Mouse (Mus musculus) layer of hippocampus, postnatal 25 days (tissue): ENCODE measurements around the gene Uox. TPM values are rescaled to one million over a fixed set of nuclear protein-coding genes. Genes with fewer than 3 reads are reported as not detected.

Experiments
- DNase-seq, 2 experiments: peaks; one replicate each; pipeline ENCODE4 v3.0.0; 2022; ENCODE audit warnings: mixed read lengths in 2 of 2, low spot score in 1 of 2; ENCODE audit errors: extremely low spot score in 1 of 2
- total RNA-seq, 2 experiments: library from RNA; stranded (reverse); gene quantifications; 2 replicates each; pipeline ENCODE4 v1.2.3; 2021

Gene Uox
- total RNA-seq, 2 experiments from 2014 or later, result not detected

DNA sequence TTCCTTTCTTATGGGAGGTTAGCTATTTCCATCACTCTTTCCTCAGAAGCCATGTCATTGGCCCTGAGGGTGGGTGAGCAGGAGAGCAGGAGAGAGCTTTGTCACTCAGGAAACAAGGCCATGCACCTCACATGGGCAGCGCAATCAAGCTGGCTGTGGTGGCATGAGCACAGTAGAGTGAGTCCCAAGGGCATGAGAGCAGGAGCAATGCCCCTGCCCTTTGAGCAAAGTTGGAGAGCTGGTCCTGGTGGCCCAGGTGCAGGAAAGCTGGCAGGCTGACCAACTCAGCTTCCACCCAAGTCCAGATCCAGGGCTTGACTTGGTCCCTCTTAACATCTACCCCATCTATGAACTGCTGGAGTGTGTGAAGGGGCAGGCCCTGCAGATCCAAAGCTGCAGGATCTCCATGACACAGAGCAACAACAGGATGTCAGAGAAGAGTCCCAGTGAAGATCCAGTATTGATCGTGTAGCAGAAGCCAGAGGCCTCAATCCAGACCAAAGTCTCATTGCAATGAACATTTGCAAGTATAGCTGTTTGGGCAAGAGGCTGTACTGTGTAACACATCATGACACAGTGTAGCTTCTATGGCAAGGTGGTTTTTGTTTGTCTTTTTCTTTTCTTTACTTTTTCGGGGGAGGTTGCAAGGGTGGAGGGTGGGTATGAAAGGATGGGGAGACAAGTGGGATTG, 10.0 kb downstream of the Uox start:
- no peak for DNase-seq

- DNase-seq, result no peak
These were observed 13.3 kb downstream of the Uox start for GRCm38 (mm10) chr3:146583478-146583877.

GRCm38 (mm10) chr3:146583908-146584307, 13.7 kb downstream of the Uox start:
- DNase-seq, result no peak

- no peak for DNase-seq
These were observed 16.4 kb downstream of the Uox start for GRCm38 (mm10) chr3:146586616-146587015.

DNA sequence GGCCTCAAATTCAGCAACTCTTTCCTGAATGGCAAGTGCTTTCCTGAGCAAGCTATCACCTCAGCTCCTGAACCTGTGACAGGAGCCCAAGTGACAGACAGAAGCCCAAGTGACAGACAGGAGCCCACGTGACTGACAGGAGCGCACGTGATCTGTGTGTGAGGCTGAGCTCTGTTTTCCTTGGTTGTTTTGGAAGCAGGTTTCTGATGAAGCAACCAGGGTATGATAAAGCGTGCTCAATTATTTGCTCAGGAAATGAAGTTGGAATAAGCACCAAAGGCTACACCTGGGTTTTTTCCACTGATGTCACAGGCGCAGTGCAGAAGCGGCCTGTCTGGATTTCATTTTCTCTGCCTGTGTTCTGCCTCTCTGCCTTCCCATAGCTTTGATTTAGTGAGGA, 19.3 kb downstream of the Uox start:
- no peak for DNase-seq

DNA sequence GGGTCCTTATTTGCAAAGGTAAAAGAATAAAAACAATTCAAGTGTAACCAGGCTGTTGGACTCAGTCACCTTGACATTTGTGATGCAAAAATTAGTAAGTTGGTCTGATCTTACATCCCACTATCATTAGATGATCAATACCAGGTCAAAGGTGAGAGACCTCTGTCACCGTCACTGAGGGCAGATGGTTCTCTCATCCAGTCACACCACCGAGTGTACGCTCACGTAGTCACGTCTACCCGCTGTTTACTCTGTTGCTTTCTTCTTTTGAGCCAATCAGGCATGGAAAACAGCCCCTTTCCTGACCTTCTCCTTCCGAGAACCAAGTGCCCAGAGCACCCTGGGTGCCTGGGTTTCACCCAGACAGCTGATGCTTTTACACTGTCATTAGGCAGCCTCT, 20.9 kb downstream of the Uox start:
- no peak for DNase-seq

DNA sequence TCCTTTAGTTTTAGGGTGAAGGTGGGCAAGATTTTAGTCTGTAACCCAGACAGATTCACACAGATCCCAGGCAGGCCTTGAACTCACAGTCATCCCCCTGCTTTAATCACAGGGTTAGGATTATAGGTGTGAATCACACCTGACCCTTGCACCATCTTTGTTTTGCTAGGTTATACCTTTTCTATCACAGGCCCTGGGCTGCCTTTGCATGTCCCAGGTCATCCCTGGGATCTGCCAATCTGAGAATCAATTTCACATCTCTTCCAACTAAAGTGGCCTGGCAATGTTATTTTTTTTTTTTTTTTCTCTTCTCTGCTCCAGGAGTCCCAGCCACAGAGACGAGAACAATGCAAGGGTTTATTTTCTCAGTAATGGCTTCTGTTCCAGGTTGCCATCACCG, 21.4 kb downstream of the Uox start:
- no peak for DNase-seq

- DNase-seq, result no peak
These were observed 25.2 kb downstream of the Uox start for GRCm38 (mm10) chr3:146595440-146595839.

- no peak for DNase-seq
These were observed 26.2 kb downstream of the Uox start for GRCm38 (mm10) chr3:146596387-146596786.

DNA sequence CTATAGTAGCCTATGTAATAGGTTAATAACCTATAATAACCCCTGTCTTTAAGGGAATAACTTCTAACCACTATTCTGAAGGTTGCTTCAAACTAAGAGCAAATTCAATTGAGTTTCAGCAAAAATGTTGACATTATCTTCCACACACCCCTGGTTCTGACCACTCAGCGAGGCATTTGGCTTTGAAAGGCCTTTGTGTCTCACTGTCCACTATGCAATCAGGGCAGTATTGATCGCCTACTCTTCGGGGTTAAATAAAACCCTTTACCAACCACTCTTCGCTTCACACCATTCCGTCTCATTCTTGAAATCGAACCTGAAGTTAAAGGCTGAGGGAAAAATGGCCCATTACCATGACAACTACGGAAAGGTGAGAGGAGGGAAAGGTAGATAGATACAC, 26.6 kb downstream of the Uox start:
- DNase-seq, result no peak

GRCm38 (mm10) chr3:146598411-146598810, 28.2 kb downstream of the Uox start:
- no peak for DNase-seq

DNA sequence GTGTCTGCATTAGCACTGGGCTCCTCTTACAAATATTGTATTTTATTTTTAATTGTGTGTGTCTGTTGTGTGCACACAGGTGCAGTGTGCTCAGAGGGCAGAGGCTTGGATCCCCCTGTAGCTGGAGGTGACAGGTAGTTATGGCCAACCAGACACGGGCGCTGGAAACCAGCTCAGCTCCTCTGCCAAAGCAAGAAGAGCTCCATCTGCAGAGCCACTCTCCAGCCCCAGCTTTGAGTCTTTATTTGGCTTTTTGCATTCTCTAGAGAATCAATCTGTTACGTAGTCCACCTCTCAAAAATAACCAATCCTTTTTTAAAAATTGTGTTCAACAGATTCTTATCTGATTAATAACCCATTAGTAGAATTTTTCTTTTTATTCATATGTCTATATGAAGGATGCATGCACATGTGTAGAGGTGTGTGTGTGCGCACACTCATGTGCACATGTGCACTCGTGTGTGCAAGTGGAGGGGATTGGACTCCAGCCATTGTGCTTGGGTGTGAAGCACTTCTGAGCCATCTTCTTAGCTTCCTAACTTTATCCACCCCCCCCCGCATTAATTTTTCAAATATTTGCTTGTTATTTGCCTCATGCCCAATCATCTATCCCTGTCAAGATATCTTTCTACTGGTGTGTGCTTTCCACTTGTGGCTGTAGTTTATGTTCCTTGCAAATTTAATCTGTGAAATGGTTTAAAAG, 29.1 kb downstream of the Uox start:
- DNase-seq, result no peak

- DNase-seq, result no peak
These were observed 31.0 kb downstream of the Uox start for GRCm38 (mm10) chr3:146601205-146601604.

- DNase-seq, result no peak
These were observed 32.3 kb downstream of the Uox start for GRCm38 (mm10) chr3:146602531-146602930.

- DNase-seq, result no peak
These were observed 34.4 kb downstream of the Uox start for GRCm38 (mm10) chr3:146604647-146605046.

GRCm38 (mm10) chr3:146607368-146607767, 37.1 kb downstream of the Uox start:
- DNase-seq, result no peak

GRCm38 (mm10) chr3:146610322-146610721, 40.1 kb downstream of the Uox start:
- DNase-seq, result no peak

- no peak for DNase-seq
These were observed 41.0 kb downstream of the Uox start for GRCm38 (mm10) chr3:146611261-146611660.

DNA sequence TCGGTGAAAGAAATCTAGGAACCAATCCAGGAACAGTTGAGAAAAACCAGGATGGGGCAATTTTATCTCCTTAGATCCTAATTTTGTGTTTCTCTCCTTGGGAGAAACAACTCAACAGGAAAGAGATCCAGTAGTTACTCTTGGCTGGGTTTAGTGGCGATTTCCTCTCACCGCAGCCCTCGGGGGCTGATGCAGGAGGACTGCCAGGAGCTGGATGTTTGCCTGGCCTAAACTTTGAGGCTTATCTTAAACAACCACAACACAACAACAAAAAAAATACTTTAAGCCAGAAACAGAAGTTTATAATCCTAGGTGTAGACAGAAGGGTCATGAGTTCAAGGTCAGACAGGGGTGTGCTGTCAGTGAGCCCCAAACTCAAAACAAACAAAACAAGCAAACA, 41.6 kb downstream of the Uox start:
- DNase-seq, result no peak

GRCm38 (mm10) chr3:146615496-146615895, 45.3 kb downstream of the Uox start, which contains the start of gene Dnase2b:
Gene Dnase2b (minus strand): TSS chr3:146615596.
- no peak for DNase-seq

DNA sequence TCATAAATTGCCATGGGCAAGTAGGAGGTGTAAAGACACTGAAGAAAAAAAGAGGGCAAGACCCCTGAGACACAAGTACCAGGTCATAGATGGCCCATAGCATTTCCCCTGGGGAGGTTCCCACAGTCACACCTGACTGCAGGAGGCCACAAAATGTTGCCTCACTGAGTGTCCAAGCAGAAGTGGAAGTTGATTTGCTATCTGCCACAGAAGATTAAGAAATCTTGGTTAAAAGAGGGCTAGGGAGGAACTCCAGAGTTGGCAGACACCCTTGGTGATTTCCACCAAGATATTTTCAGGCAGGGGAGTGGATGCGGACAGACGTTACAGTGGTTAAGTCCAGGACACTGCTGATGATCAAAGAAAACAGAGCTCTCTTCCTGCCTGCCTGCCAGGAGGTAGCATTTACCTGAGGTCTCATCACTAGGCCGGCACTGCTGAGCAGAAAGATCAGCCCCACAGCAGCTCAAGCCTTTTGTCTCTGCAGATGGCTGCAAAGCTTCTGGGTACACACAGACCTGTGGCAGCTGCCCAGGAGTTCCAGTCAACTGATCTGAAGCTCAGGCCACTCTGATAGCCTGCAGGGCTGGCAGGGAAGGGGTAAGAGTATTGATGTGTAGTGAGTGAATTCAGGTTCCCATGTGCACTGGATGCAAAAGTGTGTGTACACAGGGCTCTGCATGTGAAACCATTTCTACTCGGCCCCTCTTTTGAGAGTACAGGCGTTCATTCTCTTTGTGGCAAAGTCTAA, 46.5 kb downstream of the Uox start:
- DNase-seq, result no peak
